Mouse (Mus musculus): Measurements from ENCODE around the gene Olfr729.

Gene Olfr729

DNA sequence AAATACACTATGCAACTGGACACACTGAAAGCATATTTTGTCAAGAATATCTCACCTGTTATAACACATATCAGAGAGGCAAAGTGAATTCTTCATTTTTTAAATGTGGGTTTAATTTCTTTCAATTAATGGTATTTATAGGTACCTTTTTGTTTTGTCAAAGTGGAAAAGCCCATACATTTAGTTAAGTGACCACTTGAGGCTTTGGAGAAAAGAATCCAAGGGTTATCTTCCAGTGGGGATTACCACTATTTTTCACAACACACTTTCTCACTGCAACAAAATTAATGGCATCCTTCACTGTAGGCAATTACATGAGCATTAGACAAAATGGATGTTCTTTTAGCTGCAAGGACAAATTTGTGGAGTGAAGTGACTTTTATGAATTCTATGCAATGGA, at the start of gene Olfr729:
Olfr729 (minus strand) TSS at position 101 of the 400 bp plus-strand sequence.
- DNase-seq (ENCODE audit: low spot score): no peak

GRCm38 (mm10) chr14:50188098-50188497, 35.4 kb upstream of the Olfr729 start, which contains the start of gene Olfr730:
Olfr730 (minus strand) TSS chr14:50188198.
- no peak for DNase-seq (ENCODE audit: low spot score)

GRCm38 (mm10) chr14:50142580-50142979, 10.1 kb downstream of the Olfr729 start, which contains the start of gene Olfr728:
Olfr728 (minus strand) TSS chr14:50142680.
- no peak for DNase-seq (ENCODE audit: low spot score)

- DNase-seq (ENCODE audit: low spot score): no peak
These were observed 29.8 kb downstream of the Olfr729 start, which contains the start of gene Olfr727 for GRCm38 (mm10) chr14:50122886-50123285. Olfr727 (plus strand) TSS chr14:50123186.
